Mouse (Mus musculus) erythroblast, embryonic 14.5 days (primary cell): ENCODE measurements around the gene Use1.

Experiments used
- GATA1 ChIP-seq: IDR thresholded peaks from 2 replicates; pipeline ENCODE4 v1.6.1; 2012; ENCODE audit warnings: low read length, inconsistent platforms, mixed read lengths
- TAL1 ChIP-seq: IDR thresholded peaks from 3 replicates; pipeline ENCODE4 v1.6.1; 2012; ENCODE audit warnings: low read length, inconsistent platforms, mixed read lengths

GRCm38 (mm10) chr8:71406099-71407015, 39.7 kb downstream of the Use1 start:
- TF ChIP-seq GATA1, result no peak
- no peak for TF ChIP-seq TAL1
